Mouse (Mus musculus) thymus, postnatal 0 days (tissue): Measurements from ENCODE around the gene Zfp383. TPM values are rescaled to one million over a fixed set of nuclear protein-coding genes. Genes with fewer than 3 reads are reported as not detected.
"Not testable (repeated sequence)": the region's sequence is repeated elsewhere in the genome, so short reads cannot be mapped to it uniquely, and the experiment has no call there.

ENCODE experiments used
- DNase-seq: peaks from one replicate; pipeline ENCODE4 v3.0.0-alpha.2; 2015; ENCODE audit warnings: low spot score
- polyA plus RNA-seq: library from polyadenylated mRNA; unstranded; fragments of >200 nt; fragmentation: Nextera tagmentation; extraction: Ambion mirVana; gene quantifications from 2 replicates; pipeline ENCODE4 v1.2.1, GENCODE M21; 2015

The Zfp383 gene
- polyA plus RNA-seq, result 0.90 and 1.1 TPM in 2 replicates

GRCm38 (mm10) chr7:29908130-29908950 lies at the start of gene Zfp383:
TSS of gene Zfp383 (plus strand) at chr7:29908223.
- peak; percentile 85 for DNase-seq

- DNase-seq, result peak; percentile 88
Observed at GRCm38 (mm10) chr7:29859532-29860517, 48.2 kb upstream of the Zfp383 start, which contains the start of gene Zfp420. TSS of gene Zfp420 (plus strand) at chr7:29859979.

DNA sequence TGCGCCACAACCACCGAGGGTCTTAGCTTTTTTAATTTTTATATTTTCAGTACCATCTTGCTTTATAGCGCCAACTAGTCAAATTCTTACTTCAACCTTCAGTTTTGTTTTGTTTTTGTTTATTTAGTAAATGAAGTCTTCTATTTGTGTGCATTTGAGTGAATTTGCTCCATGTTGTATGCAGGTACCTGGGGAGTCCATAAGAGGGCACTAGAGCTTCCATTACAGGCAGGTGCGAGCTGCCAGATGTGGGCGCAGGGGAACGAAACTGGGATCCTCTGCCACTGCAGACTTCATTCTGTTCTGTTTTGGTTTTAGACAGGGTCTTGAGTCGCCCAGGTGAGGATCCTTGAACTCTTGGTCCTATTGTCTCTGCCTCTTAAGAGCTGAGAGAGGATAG lies 46.4 kb upstream of the Zfp383 start:
- peak; percentile 20 for DNase-seq

- no peak for DNase-seq
Observed at GRCm38 (mm10) chr7:29874256-29874655, 33.8 kb upstream of the Zfp383 start.

DNA sequence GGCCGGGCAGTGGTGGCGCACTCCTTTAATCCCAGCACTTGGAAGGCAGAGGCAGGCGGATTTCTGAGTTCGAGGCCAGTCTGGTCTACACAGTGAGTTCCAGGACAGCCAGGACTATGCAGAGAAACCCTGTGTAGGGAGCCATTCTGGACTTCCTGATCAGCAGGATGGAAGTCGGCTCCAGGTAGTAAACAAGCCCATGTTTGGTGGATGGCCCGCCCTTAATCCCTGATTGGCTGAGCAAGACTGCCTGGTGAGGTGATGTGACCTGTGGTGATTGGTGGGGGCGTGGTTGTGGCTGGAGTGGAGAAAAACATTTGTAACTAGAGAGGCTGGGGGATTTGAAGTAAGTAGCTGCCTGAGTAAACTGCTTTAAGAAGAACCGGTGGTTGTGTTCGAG lies 30.5 kb upstream of the Zfp383 start:
- not testable (repeated sequence) for DNase-seq

GRCm38 (mm10) chr7:29880056-29880455 lies 28.0 kb upstream of the Zfp383 start:
- no peak for DNase-seq

GRCm38 (mm10) chr7:29880916-29881315 lies 27.1 kb upstream of the Zfp383 start:
- DNase-seq, result no peak

GRCm38 (mm10) chr7:29890501-29890900 lies 17.5 kb upstream of the Zfp383 start:
- DNase-seq, result no peak

GRCm38 (mm10) chr7:29892756-29893155 lies 15.3 kb upstream of the Zfp383 start:
- DNase-seq, result no peak

DNA sequence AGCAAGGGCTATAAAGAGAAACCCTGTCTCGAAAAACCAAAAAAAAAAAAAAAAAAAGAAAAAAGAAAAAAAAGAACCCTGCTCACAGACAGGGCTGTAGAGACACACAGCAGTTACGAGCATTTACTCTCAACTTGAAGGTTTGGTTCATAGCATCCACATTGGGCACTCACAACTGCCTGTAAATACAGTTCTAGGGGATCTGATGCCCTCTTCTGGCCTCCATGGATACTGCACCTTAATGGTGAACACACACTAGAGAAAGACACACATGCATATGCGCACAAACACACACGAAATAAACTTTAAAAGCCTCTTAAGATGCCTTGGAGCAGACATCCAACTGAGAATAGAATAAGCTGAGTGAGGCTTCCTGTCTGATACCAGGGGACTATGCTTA lies 9.7 kb upstream of the Zfp383 start:
- no peak for DNase-seq

DNA sequence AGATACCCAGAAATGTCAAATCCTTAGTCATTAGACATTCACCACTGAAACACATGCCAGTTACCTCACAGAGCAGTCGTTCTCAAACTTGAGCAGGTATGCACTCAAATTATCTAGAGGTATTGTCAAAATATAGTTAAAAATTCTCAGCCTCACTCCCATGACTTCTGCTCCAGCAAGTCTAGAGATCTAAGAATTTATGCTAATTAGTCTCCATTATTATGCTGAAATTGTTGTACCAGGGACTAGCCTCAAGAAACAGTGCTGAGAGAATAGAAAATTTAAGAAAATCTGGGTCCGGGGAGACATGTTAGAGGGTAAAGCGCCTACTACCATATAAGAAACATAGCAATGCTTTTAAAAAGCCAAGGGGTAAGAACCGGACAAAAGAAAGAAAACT lies 3.9 kb upstream of the Zfp383 start:
- DNase-seq, result no peak

- peak; percentile 91 for DNase-seq
Observed at GRCm38 (mm10) chr7:29905966-29906681, 1.9 kb upstream of the Zfp383 start, which contains the start of gene Zfp27. TSS of gene Zfp27 (minus strand) at chr7:29906572.

DNA sequence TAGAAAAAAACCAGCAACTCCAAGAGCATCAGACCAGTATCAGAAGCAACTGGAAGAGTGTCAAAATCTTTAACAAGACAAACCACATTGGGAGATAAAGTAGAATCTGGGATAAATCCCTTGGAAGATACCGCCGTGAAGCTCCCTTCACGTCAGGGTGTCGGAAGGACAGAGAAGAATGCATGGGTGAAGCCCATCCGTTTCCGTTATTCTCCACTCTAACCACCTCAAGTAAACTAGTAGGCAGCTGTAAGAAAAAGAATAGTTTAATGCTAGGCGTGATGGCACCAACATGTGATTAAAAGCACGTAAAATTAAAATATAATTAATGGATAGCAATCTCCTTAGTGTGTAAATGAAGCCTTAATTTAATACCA lies 1.4 kb upstream of the Zfp383 start:
- no peak for DNase-seq

DNA sequence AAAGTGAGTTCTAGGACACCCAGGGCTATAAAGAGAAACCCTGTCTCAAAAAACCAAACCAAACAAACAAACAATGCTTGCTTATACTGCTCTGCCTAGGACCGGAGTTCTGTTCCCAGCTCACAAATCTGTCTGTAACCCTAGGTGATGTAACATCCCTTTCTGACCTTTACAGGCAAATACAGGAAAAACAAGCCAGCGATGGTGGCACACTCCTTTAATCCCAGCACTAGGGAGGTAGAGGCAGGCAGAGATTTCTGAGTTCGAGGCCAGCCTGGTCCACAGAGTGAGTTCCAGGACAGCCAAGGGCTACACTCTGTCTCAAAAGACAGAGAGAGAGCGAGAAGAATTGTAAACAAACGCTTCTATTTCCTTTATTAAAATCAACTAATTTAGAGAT lies 817 bp upstream of the Zfp383 start:
- DNase-seq, result no peak

DNA sequence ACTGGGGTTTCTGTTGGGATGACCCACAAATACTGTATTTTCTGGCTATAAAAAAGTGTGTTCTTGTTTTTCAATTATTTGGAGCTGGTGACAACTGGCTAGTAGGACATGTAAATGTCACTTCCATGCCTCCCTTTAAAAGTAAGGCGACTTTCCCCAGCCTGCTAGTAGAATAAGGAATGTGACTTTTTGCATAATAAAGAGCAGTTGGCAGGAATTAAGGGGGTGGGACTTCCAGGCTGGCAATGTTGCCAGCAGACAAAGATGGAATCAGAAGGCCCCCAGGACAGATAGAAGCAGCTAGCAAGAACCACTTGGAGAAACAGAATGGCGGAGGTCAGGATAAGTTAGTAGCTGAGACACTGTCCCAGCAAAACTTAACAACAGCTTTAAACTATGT lies 2.2 kb downstream of the Zfp383 start:
- no peak for DNase-seq

GRCm38 (mm10) chr7:29912172-29912571 lies 4.1 kb downstream of the Zfp383 start:
- no peak for DNase-seq

DNA sequence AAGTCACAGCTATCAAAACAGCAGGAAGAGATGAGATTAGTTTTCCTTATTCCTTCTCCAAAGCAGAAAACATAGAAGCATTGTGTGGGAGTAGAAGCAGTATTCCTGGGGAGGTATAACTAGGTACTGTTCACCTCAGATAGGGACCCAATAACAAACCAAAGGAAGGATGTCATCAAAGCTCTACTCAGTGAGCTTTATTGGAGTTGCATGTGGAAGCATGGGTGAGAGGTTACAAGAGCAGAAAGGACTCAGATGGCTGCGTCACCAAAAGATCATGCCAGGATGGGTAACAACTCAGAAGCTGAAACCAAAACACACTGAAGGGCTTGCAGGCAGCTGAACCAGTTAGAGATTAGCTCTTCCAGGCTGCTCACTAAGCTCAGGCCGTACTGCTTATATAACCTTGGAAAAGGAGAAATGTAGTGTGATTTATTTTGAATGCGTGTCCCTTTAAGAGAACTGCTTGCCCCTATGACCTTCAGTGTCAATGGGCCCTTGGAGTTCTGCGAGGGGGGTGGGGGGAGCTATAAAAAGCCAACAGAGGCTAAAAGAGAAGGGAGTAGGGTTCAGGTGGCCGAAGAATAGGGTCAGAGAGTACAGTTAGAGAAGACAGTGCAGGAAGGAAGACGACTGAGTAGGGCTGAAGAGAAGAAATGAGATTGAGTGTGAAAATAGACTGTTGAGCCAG lies 9.5 kb downstream of the Zfp383 start:
- DNase-seq, result no peak

- DNase-seq, result no peak
Observed at GRCm38 (mm10) chr7:29918062-29918453, 10.0 kb downstream of the Zfp383 start.

DNA sequence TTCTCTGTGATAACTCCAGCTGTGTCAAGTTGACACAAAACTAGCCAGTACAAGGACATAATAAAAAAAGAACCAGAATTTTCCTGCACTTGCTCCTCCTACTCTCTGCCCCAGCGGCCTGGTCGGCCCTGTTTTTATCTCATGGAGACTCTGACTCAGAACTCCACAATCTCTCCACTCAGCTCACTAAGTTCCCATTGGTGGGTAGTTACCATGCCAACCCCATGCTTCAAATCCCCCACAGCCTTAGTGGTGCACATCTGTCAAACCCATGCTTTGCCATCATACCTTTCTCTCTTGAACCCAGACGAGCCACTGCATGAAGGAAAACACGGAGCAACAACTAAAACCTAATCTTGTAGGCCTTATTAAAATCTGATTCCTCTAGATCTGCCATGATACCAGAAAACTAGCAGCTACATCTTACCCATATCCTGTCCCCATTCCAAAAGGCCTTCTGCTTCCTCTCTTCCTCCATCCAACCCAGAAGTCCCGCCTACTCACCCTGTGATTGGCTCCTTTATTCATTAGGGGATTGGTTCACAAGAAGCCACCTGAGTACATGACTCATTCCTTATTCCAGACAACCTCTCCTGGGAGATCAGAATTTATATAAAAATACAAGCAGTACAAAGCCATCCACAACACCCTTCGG lies 13.5 kb downstream of the Zfp383 start:
- DNase-seq, result no peak

DNA sequence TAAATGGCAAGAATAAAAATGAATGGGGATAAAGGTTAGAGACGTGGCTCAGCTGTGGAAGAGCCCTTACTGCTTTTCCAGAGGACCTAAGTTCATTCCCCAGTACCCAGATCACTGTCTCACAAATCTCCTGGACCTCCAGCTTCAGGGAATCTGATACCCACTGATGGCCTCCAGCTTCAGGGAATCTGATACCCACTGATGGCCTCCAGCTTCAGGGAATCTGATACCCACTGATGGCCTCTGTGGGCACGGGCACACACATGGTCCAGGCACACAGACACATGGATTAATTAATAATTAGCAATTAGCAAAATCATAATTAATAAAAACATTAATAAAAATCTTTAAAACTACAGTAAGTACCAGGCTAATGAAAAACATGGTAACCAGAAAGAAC lies 14.8 kb downstream of the Zfp383 start:
- no peak for DNase-seq
